Mouse (Mus musculus): ENCODE data around the gene Ap2b1.

DNA sequence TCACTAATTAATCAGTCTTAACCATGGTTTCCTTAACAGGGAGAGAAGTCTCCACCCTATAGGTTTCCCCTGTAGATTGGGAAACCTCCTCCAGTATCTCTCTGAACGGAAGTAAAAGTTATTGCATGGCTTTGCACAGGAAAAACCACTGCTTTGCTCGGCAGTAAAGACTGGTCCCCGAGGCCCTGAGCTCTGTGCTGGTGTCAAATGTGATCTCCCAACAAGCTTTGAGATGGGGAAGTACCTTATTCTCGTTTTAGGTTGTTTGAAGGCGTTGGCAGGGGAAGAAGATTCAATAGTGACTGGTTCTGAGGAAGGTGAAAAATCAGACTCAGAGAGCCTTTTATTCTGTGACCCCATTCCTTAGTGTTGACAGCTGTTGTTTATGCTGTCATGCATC is 99.9 kb downstream of the Ap2b1 start:
- no peak for TF ChIP-seq CTCF (IDR thresholded peaks at IDR 0.05)
- TF ChIP-seq POLR2A (IDR thresholded peaks at IDR 0.05; ENCODE audit: insufficient read depth, low read depth, low read length): no peak
- TF ChIP-seq EP300 (IDR thresholded peaks at IDR 0.05; ENCODE audit: insufficient read depth, low read depth, low read length): no peak

All from heart, adult 2 months (tissue).